Mouse (Mus musculus): ENCODE measurements around the gene Spns3. TPM values are rescaled to one million over a fixed set of nuclear protein-coding genes. Genes with fewer than 3 reads are reported as not detected.

Gene Spns3
- polyA plus RNA-seq, 1 experiment from 2014 or later = 0.99 TPM

DNA sequence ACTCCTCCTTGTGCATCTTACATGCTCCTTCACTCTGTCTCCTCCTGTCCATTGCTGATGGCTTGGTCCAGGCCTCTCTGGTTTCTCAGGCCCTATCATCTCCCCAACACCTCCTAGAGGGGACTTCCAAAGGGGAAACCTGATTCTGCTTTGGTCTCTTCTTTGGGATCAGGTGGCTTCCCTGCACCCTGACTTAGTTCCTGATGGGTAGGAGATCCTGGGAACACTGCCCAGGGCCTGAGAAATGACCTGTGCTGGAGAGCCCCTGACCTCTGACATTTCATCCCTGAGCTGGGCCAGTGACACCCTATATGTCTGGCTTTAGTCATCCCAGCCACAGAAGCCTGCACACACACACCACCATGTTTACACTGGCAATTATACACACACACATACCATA lies 42.7 kb downstream of the Spns3 start:
- Histone ChIP-seq H3K9ac (ENCODE audit: low read depth, low read length) (no peak overlapping the region), H3K27ac (no peak overlapping the region), H3K4me3 (replicated peaks; ENCODE audit: low read depth, low read length) (no peak overlapping the region), H3K4me1 (replicated peaks; ENCODE audit: insufficient read depth, low read length) (peaks cover 11% of the 10 kb centered on the region), H3K9me3 (replicated peaks; ENCODE audit: low read length) (no peaks in the 10 kb centered on the region), H3K36me3 (ENCODE audit: insufficient read depth, low read length) (no peaks in the 10 kb centered on the region), H3K4me2 (ENCODE audit: low read length) (no peak overlapping the region), H3K27me3 (ENCODE audit: insufficient read depth, low read length) (no peaks in the 10 kb centered on the region)
- ATAC-seq (replicated peaks; ENCODE audit: low FRiP score, low read depth) (no peak), DNase-seq (ENCODE audit: low spot score) (no peak)
- TF ChIP-seq CTCF (IDR thresholded peaks at IDR 0.05; ENCODE audit: low read depth) = no peak

DNA sequence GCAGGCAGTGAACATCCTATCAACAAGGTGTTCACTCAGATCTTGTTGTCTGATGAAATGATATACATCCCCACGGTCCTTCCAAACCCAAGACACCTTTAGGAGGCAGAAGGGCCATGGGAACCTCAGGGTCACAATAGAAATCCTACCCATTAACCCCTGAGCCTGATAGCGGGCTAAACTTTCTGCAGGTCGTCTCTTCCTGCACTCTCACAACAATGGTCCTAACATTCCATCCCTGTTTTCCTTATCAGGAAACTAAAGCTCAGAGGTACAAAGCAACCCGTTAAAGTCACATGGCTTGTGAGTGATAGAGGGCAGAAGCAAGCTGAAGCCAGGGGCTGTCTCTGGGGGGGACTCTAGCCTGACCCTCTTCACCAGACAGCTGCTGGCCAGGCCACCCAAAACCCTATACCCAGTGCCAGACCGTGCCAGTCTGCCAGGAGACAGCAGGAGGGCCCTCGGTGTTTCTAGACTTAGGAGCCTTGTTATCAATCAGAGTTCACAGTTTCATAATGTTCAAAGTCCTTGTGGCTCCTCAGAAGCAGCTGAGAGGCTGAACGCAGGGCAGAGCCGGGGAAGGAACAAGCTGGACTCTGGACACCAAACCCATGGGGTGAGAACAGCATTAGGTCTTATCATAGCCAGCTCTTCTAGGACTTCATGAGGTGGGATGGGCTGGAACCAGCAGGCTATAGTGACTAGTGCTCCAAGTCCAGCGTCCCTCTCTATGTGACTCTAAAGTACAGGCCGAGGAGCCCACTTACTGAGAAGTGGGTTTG lies 46.1 kb downstream of the Spns3 start:
- Histone ChIP-seq H3K4me2 (ENCODE audit: low read length) (no peak overlapping the region), H3K9me3 (replicated peaks; ENCODE audit: low read length) (no peaks in the 10 kb centered on the region), H3K9ac (ENCODE audit: low read depth, low read length) (no peak overlapping the region), H3K27me3 (ENCODE audit: insufficient read depth, low read length) (no peaks in the 10 kb centered on the region), H3K4me1 (replicated peaks; ENCODE audit: insufficient read depth, low read length) (peaks cover 19% of the 10 kb centered on the region), H3K27ac (peak overlapping the region; percentile 88), H3K36me3 (ENCODE audit: insufficient read depth, low read length) (no peaks in the 10 kb centered on the region), H3K4me3 (replicated peaks; ENCODE audit: low read depth, low read length) (no peak overlapping the region)
- ATAC-seq (replicated peaks; ENCODE audit: low FRiP score, low read depth) (no peak), DNase-seq (ENCODE audit: low spot score) (peak; percentile 7)
- no peak for TF ChIP-seq CTCF (IDR thresholded peaks at IDR 0.05; ENCODE audit: low read depth)
- WGBS = 52% methylated on average over 10 of the region's 10 CpGs

GRCm38 (mm10) chr11:72503501-72503921 lies 46.8 kb downstream of the Spns3 start:
- ATAC-seq (replicated peaks; ENCODE audit: low FRiP score, low read depth) (peak; percentile 92), DNase-seq (ENCODE audit: low spot score) (peak; percentile 59)
- H3K9ac ChIP-seq (ENCODE audit: low read depth, low read length) = no peak overlapping the region
- H3K4me2 ChIP-seq (ENCODE audit: low read length) = no peak overlapping the region
- 28% methylated on average over 5 of the region's 5 CpGs for WGBS
- no peaks in the 10 kb centered on the region for H3K9me3 ChIP-seq (replicated peaks; ENCODE audit: low read length)
- H3K27ac ChIP-seq = peak overlapping the region; percentile 88
- no peaks in the 10 kb centered on the region for H3K36me3 ChIP-seq (ENCODE audit: insufficient read depth, low read length)
- no peak for TF ChIP-seq CTCF (IDR thresholded peaks at IDR 0.05; ENCODE audit: low read depth)
- H3K27me3 ChIP-seq (ENCODE audit: insufficient read depth, low read length) = no peaks in the 10 kb centered on the region
- H3K4me3 ChIP-seq (replicated peaks; ENCODE audit: low read depth, low read length) = no peak overlapping the region
- peaks cover 19% of the 10 kb centered on the region for H3K4me1 ChIP-seq (replicated peaks; ENCODE audit: insufficient read depth, low read length)

- 31% methylated on average over 8 of the region's 8 CpGs for WGBS
- Histone ChIP-seq H3K4me1 (replicated peaks; ENCODE audit: insufficient read depth, low read length) (peaks cover 27% of the 10 kb centered on the region), H3K4me3 (replicated peaks; ENCODE audit: low read depth, low read length) (no peak overlapping the region), H3K4me2 (ENCODE audit: low read length) (no peak overlapping the region), H3K9ac (ENCODE audit: low read depth, low read length) (no peak overlapping the region), H3K27ac (peak overlapping the region; percentile 88), H3K9me3 (replicated peaks; ENCODE audit: low read length) (no peaks in the 10 kb centered on the region), H3K36me3 (ENCODE audit: insufficient read depth, low read length) (no peaks in the 10 kb centered on the region), H3K27me3 (ENCODE audit: insufficient read depth, low read length) (no peaks in the 10 kb centered on the region)
- no peak for TF ChIP-seq CTCF (IDR thresholded peaks at IDR 0.05; ENCODE audit: low read depth)
- ATAC-seq (replicated peaks; ENCODE audit: low FRiP score, low read depth) (no peak), DNase-seq (ENCODE audit: low spot score) (no peak)
Measured at GRCm38 (mm10) chr11:72502236-72502635, 48.1 kb downstream of the Spns3 start.

- ATAC-seq (replicated peaks; ENCODE audit: low FRiP score, low read depth) (no peak), DNase-seq (ENCODE audit: low spot score) (no peak)
- no peak for TF ChIP-seq CTCF (IDR thresholded peaks at IDR 0.05; ENCODE audit: low read depth)
- no peaks in the 10 kb centered on the region for H3K9me3 ChIP-seq (replicated peaks; ENCODE audit: low read length)
- H3K36me3 ChIP-seq (ENCODE audit: insufficient read depth, low read length) = no peaks in the 10 kb centered on the region
- peak overlapping the region; percentile 65 for H3K27ac ChIP-seq
- H3K4me3 ChIP-seq (replicated peaks; ENCODE audit: low read depth, low read length) = no peak overlapping the region
- peaks cover 29% of the 10 kb centered on the region for H3K4me1 ChIP-seq (replicated peaks; ENCODE audit: insufficient read depth, low read length)
- H3K27me3 ChIP-seq (ENCODE audit: insufficient read depth, low read length) = no peaks in the 10 kb centered on the region
- WGBS = 24% methylated on average over 5 of the region's 5 CpGs
- H3K9ac ChIP-seq (ENCODE audit: low read depth, low read length) = no peak overlapping the region
- H3K4me2 ChIP-seq (ENCODE audit: low read length) = no peak overlapping the region
Measured at GRCm38 (mm10) chr11:72501426-72502002, 48.8 kb downstream of the Spns3 start.

GRCm38 (mm10) chr11:72500139-72500538 lies 50.2 kb downstream of the Spns3 start:
- no peaks in the 10 kb centered on the region for H3K27me3 ChIP-seq (ENCODE audit: insufficient read depth, low read length)
- DNase-seq (ENCODE audit: low spot score) (no peak), ATAC-seq (replicated peaks; ENCODE audit: low FRiP score, low read depth) (no peak)
- H3K4me3 ChIP-seq (replicated peaks; ENCODE audit: low read depth, low read length) = no peak overlapping the region
- H3K36me3 ChIP-seq (ENCODE audit: insufficient read depth, low read length) = no peaks in the 10 kb centered on the region
- H3K9me3 ChIP-seq (replicated peaks; ENCODE audit: low read length) = no peaks in the 10 kb centered on the region
- WGBS = 86% methylated on average over 4 of the region's 4 CpGs
- no peak overlapping the region for H3K9ac ChIP-seq (ENCODE audit: low read depth, low read length)
- peaks cover 29% of the 10 kb centered on the region for H3K4me1 ChIP-seq (replicated peaks; ENCODE audit: insufficient read depth, low read length)
- no peak overlapping the region for H3K27ac ChIP-seq
- H3K4me2 ChIP-seq (ENCODE audit: low read length) = no peak overlapping the region
- TF ChIP-seq CTCF (IDR thresholded peaks at IDR 0.05; ENCODE audit: low read depth) = no peak

Measured in kidney, postnatal 0 days (tissue).